Mouse (Mus musculus) liver, embryonic 14.5 days (tissue): Measurements from ENCODE around the gene Arl15. TPM values are rescaled to one million over a fixed set of nuclear protein-coding genes. Genes with fewer than 3 reads are reported as not detected.
A peak's percentile ranks its signal among the peaks of the same experiment; 100 is the strongest.

ENCODE experiments used
- ATAC-seq: fragments of 200-750 bp; cut with Nextera tagmentation; 2 replicates; pipeline ENCODE4 v1.8.0; 2017; ENCODE audit warnings: moderate number of reproducible peaks, mild to moderate bottlenecking, moderate library complexity; ENCODE audit not compliant: insufficient read depth
- DNase-seq, 3 experiments: peaks; one replicate each; pipeline ENCODE4 v3.0.0-alpha.2; 2012 to 2013; ENCODE audit warnings: low read depth in 3 of 3, low spot score in 3 of 3
- H3K27ac ChIP-seq: fragments of 300-500 bp; sonication (generic); 2 replicates; pipeline ENCODE4 v1.5.1; 2014; ENCODE audit warnings: moderate library complexity, mild to moderate bottlenecking, control low read depth, inconsistent platforms
- H3K27me3 ChIP-seq: fragments of 300-500 bp; sonication (generic); 2 replicates; pipeline ENCODE4 v1.6.1; 2014; ENCODE audit warnings: mild to moderate bottlenecking, low read length, moderate library complexity; ENCODE audit not compliant: control insufficient read depth, insufficient read depth
- H3K36me3 ChIP-seq: fragments of 300-500 bp; sonication (generic); replicated peaks from 2 replicates; pipeline ENCODE4 v1.6.1; 2014; ENCODE audit warnings: low read depth; ENCODE audit not compliant: control insufficient read depth, insufficient read depth
- H3K4me1 ChIP-seq, 2 experiments: fragments of 200-500 bp in 1 of 2; fragments of 300-500 bp in 1 of 2; sonication (generic) in 1 of 2; replicated peaks; 2 replicates each; pipeline ENCODE4 v1.6.1; 2012 to 2014; ENCODE audit warnings: antibody characterized with exemption in 1 of 2, inconsistent platforms in 1 of 2, low read length in 1 of 2; ENCODE audit not compliant: control insufficient read depth in 2 of 2, insufficient read depth in 2 of 2
- H3K4me2 ChIP-seq: fragments of 300-500 bp; sonication (generic); 2 replicates; pipeline ENCODE4 v1.6.1; 2014; ENCODE audit warnings: low read depth, mild to moderate bottlenecking, control low read depth, moderate library complexity
- H3K4me3 ChIP-seq, 2 experiments: fragments of 200-500 bp in 1 of 2; fragments of 300-500 bp in 1 of 2; sonication (generic) in 1 of 2; 2 replicates each; pipeline ENCODE4 v1.5.1; 2012 to 2014; ENCODE audit warnings: low read depth in 2 of 2, low read length in 2 of 2, mild to moderate bottlenecking in 2 of 2, control low read depth in 1 of 2, inconsistent platforms in 1 of 2, moderate library complexity in 1 of 2; ENCODE audit not compliant: insufficient read depth in 1 of 2
- H3K9ac ChIP-seq: fragments of 300-500 bp; sonication (generic); replicated peaks from 2 replicates; pipeline ENCODE4 v1.6.1; 2014; ENCODE audit warnings: mild to moderate bottlenecking, control low read depth, moderate library complexity
- H3K9me3 ChIP-seq: fragments of 300-500 bp; sonication (generic); 2 replicates; pipeline ENCODE4 v1.6.1; 2016; ENCODE audit warnings: low read length, mixed read lengths; ENCODE audit not compliant: control insufficient read depth
- CTCF ChIP-seq: IDR thresholded peaks from 2 replicates; pipeline ENCODE4 v1.5.1; 2016; ENCODE audit warnings: antibody characterized with exemption, low read depth, control low read depth
- EP300 ChIP-seq: IDR thresholded peaks from 2 replicates; pipeline ENCODE4 v1.6.1; 2016; ENCODE audit warnings: antibody characterized with exemption, low read depth
- WGBS: fragments of 180-500 bp; shearing (Covaris S2); extraction: QIAGEN DNeasy Blood & Tissue Kit; methylation state at CpG from one replicate; pipeline ENCODE4 v1.1.7; 2014; ENCODE audit not compliant: insufficient replicate concordance; 5-methylcytosine and 5-hydroxymethylcytosine counted together
- polyA plus RNA-seq, 2 experiments: library from polyadenylated mRNA; depleted of rRNA in 1 of 2; stranded (reverse) in 1 of 2; unstranded in 1 of 2; fragments of >200 nt; fragmentation: Nextera tagmentation in 1 of 2; extraction: Ambion mirVana in 1 of 2; gene quantifications; 2 replicates each; pipeline versions ENCODE4 v1.2.1 to v1.2.3; 2012 to 2014

Arl15 gene
- polyA plus RNA-seq, 2 experiments: 2.0 to 2.6 TPM

DNA sequence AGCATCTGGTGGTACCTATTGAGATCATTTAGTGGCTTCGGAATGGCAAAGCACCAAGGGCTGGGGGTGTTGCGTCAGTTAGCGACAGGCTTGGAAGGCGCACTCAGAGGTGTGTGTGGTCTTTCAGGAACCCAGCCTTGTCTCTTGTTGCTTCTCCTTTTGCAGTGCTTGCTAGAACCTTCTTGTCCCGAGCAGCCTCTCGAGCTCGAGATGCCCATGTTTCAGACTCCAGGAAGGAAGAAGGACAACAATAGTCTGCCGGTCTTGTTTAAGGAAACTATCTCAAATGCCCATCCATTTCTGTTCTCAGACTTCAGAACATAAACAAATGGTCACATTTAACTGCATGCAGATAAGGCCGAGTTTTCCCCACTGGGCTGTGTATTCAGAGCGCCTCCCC is 69.4 kb downstream of the Arl15 start:
- no peak overlapping the region for H3K9ac ChIP-seq
- no peak overlapping the region for H3K27ac ChIP-seq
- H3K4me1 ChIP-seq: peaks cover 19 to 41% of the 10 kb centered on the region in 2 experiments
- WGBS: 51% methylated on average over 10 of the region's 10 CpGs
- no peaks in the 10 kb centered on the region for H3K36me3 ChIP-seq
- DNase-seq (no peak), ATAC-seq (no peak)
- no peak overlapping the region for H3K4me2 ChIP-seq
- no peak overlapping the region for H3K4me3 ChIP-seq
- H3K9me3 ChIP-seq: no peaks in the 10 kb centered on the region
- TF ChIP-seq EP300 (no peak), CTCF (no peak)
- no peaks in the 10 kb centered on the region for H3K27me3 ChIP-seq

DNA sequence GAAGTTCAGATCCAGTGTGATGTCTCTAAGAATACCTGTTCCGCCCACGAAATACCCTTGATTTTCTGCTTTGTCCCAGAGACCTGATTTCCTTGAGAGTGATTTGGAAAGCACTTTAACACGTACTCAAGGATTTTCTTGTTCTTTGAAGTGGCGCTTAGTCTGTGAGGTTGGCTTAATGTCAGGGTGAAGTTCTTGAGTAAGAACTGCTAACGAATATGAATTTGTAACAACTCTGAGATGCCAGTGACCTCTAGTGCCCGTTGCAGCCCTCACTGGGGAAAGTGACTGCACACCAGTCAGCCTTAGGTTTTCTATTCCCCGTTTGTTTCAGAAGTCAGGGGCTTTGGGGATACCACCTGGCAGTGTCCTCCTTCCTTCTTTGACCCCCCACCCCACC is 70.0 kb downstream of the Arl15 start:
- no peaks in the 10 kb centered on the region for H3K9me3 ChIP-seq
- 57% methylated on average over 7 of the region's 7 CpGs for WGBS
- DNase-seq: no peak
- ATAC-seq: no peak
- H3K27me3 ChIP-seq: no peaks in the 10 kb centered on the region
- peak; percentile 38; the same call in 1 of the 2 replicates for TF ChIP-seq CTCF
- no peak for TF ChIP-seq EP300
- H3K4me3 ChIP-seq: no peak overlapping the region
- no peaks in the 10 kb centered on the region for H3K36me3 ChIP-seq
- H3K9ac ChIP-seq: no peak overlapping the region
- H3K27ac ChIP-seq: no peak overlapping the region
- peaks cover 19 to 37% of the 10 kb centered on the region in 2 experiments for H3K4me1 ChIP-seq
- no peak overlapping the region for H3K4me2 ChIP-seq

DNA sequence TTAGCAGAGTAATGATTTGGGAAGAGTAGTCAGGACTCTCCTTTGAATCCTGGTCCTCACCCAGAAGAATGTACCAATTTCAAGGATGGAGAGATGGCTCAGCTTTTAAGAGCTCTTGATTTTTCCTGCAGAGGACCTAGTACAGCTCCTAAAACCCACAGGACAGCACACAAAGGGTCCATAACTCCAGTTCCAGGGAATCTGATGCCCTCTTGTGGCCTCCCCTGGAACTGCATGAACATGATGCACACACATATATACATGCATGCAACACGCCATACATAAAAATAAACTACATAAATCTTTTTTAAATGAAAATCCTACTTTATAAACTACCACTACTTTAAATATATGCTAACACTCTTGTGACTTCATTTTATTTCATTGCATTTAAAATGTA is 70.6 kb downstream of the Arl15 start:
- H3K9ac ChIP-seq: no peak overlapping the region
- H3K4me2 ChIP-seq: no peak overlapping the region
- H3K4me3 ChIP-seq: no peak overlapping the region
- WGBS: 28% methylated on average over 1 of the region's 1 CpGs
- H3K27ac ChIP-seq: no peak overlapping the region
- no peaks in the 10 kb centered on the region for H3K27me3 ChIP-seq
- peak; percentile 59; the same call in 1 of the 2 replicates for ATAC-seq
- no peak for TF ChIP-seq EP300
- peak; percentile 90 for TF ChIP-seq CTCF
- no peaks in the 10 kb centered on the region for H3K36me3 ChIP-seq
- peaks cover 16 to 38% of the 10 kb centered on the region in 2 experiments for H3K4me1 ChIP-seq
- DNase-seq: peak in 2 of 3 experiments; percentile 52 to 64
- H3K9me3 ChIP-seq: no peaks in the 10 kb centered on the region

DNA sequence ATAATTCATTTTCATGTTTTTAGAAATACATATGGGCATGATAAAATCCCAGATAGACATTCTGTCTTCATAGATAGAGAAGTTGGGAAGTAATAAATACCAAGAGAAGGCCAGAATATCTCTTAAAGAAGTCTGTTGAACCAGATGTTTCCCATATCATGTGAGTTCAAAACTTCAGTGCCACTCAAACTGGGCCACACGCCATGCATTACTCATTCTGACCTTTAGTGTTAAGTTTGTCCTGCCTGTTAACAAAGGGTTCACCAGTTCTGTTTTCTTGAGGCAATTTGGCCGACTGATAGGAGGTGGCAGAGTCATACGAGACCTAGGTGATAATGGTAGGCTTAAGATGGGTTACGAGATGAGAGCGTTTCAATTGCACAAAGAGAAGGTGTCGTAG is 71.1 kb downstream of the Arl15 start:
- no peak overlapping the region for H3K4me3 ChIP-seq
- no peaks in the 10 kb centered on the region for H3K9me3 ChIP-seq
- peak overlapping the region; percentile 9; the same call in 1 of the 2 replicates for H3K27ac ChIP-seq
- H3K27me3 ChIP-seq: no peaks in the 10 kb centered on the region
- 36% methylated on average over 6 of the region's 6 CpGs for WGBS
- H3K9ac ChIP-seq: no peak overlapping the region
- peaks cover 12 to 40% of the 10 kb centered on the region in 2 experiments for H3K4me1 ChIP-seq
- peak overlapping the region; percentile 2; the same call in 1 of the 2 replicates for H3K4me2 ChIP-seq
- ATAC-seq: no peak
- DNase-seq: no peak
- TF ChIP-seq CTCF: no peak
- no peak for TF ChIP-seq EP300
- no peaks in the 10 kb centered on the region for H3K36me3 ChIP-seq

DNA sequence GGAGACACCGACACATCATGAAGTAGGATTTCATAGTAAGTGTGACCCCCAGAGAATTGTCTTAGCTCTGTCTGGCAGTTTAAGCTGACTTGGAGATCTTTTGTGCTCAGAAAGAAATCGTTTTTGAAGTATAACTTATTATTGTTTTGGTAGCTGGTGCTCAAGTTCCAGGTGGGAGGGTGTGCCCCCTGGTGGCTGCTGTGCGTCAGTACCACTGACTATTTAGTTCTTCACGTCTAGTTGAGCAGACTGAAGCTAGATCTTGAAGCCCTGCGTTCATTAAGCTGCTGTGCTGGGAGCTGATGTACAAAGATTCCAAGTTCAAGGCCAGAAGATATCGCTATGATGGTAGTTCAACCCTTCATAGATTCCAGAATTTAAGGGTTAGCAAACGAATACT is 71.5 kb downstream of the Arl15 start:
- 28% methylated on average over 7 of the region's 7 CpGs for WGBS
- no peaks in the 10 kb centered on the region for H3K36me3 ChIP-seq
- DNase-seq: no peak
- H3K9ac ChIP-seq: no peak overlapping the region
- TF ChIP-seq CTCF (peak; percentile 95), EP300 (no peak)
- no peak overlapping the region; the same call in 1 of the 2 replicates for H3K27ac ChIP-seq
- peak overlapping the region; percentile 2; the same call in 1 of the 2 replicates for H3K4me2 ChIP-seq
- no peak for ATAC-seq
- H3K4me3 ChIP-seq: no peak overlapping the region
- no peaks in the 10 kb centered on the region for H3K9me3 ChIP-seq
- H3K4me1 ChIP-seq: peaks cover 8 to 39% of the 10 kb centered on the region in 2 experiments
- H3K27me3 ChIP-seq: no peaks in the 10 kb centered on the region
